25 mouse cellular contexts compared by ENCODE assay signal in genomic region chr5:75198413-75198812, GRCm38 (mm10). TPM values are rescaled to one million over a fixed set of nuclear protein-coding genes. Genes with fewer than 3 reads are reported as not detected.
DNase-seq lines count a peak whose midpoint lies in the region; ATAC-seq and TF ChIP-seq lines count a peak whose summit lies in the region.
"Had no signal": no experiment of that assay in that cellular context is flagged by ENCODE, and none has a peak within 500 bp of the region (broad histone marks: within the 10 kb centered on the region; RNA-seq: fewer than 3 reads in every experiment).

No protein-coding gene starts in this region.

- H3K36me3 ChIP-seq in hindbrain, embryonic 15.5 days: no peaks in the 10 kb centered on the region
- no peaks in the 10 kb centered on the region; the same call in 1 of the 2 replicates for H3K36me3 ChIP-seq in hindbrain, embryonic 12.5 days
- no peaks in the 10 kb centered on the region for H3K36me3 ChIP-seq in midbrain, embryonic 13.5 days
- no peaks in the 10 kb centered on the region for H3K36me3 ChIP-seq in midbrain, embryonic 11.5 days (ENCODE audit: control insufficient read depth, insufficient read depth, low read length)
- no peaks in the 10 kb centered on the region for H3K36me3 ChIP-seq in forebrain, postnatal 0 days (ENCODE audit: insufficient read depth)
- H3K36me3 ChIP-seq: liver, embryonic 15.5 days had no signal

- ATAC-seq in hindbrain, embryonic 15.5 days (ENCODE audit: low FRiP score, low read depth): peak; percentile 69; the same call in 1 of the 2 replicates
- no peak for ATAC-seq in hindbrain, embryonic 12.5 days (ENCODE audit: low FRiP score)
- 0 out of 2 replicates have a peak, but pooled peaks have one; percentile 37 for ATAC-seq in midbrain, embryonic 13.5 days
- no peak for ATAC-seq in midbrain, embryonic 11.5 days (ENCODE audit: low FRiP score)
- ATAC-seq in forebrain, postnatal 0 days: peak; percentile 66
- ATAC-seq: intestine, embryonic 16.5 days had no signal

- no peak overlapping the region for H3K4me3 ChIP-seq in hindbrain, embryonic 15.5 days
- no peak overlapping the region for H3K4me3 ChIP-seq in hindbrain, embryonic 12.5 days
- no peak overlapping the region for H3K4me3 ChIP-seq in midbrain, embryonic 13.5 days (replicated peaks)
- no peak overlapping the region for H3K4me3 ChIP-seq in midbrain, embryonic 11.5 days (ENCODE audit: low read depth, low read length)
- no peak overlapping the region for H3K4me3 ChIP-seq in forebrain, postnatal 0 days (ENCODE audit: low read depth, low read length)
- H3K4me3 ChIP-seq: liver, embryonic 15.5 days had no signal

- H3K27me3 ChIP-seq in hindbrain, embryonic 15.5 days: no peaks in the 10 kb centered on the region
- H3K27me3 ChIP-seq in hindbrain, embryonic 12.5 days: no peaks in the 10 kb centered on the region
- no peaks in the 10 kb centered on the region for H3K27me3 ChIP-seq in midbrain, embryonic 13.5 days
- no peaks in the 10 kb centered on the region for H3K27me3 ChIP-seq in midbrain, embryonic 11.5 days (ENCODE audit: control insufficient read depth, insufficient read depth, low read length)
- no peaks in the 10 kb centered on the region for H3K27me3 ChIP-seq in forebrain, postnatal 0 days (ENCODE audit: insufficient read depth, low read length)
- H3K27me3 ChIP-seq: liver, embryonic 15.5 days had no signal

- no peak overlapping the region for H3K27ac ChIP-seq in hindbrain, embryonic 15.5 days (replicated peaks)
- no peak overlapping the region for H3K27ac ChIP-seq in hindbrain, embryonic 12.5 days
- H3K27ac ChIP-seq in midbrain, embryonic 13.5 days: no peak overlapping the region
- H3K27ac ChIP-seq in midbrain, embryonic 11.5 days (ENCODE audit: low read depth, low read length): no peak overlapping the region
- no peak overlapping the region for H3K27ac ChIP-seq in forebrain, postnatal 0 days (ENCODE audit: low read depth, low read length)
- H3K27ac ChIP-seq: kidney, postnatal 0 days; liver, embryonic 15.5 days had no signal

- no peak for DNase-seq in midbrain, embryonic 11.5 days (ENCODE audit: low spot score, missing footprints)
- DNase-seq in brain, embryonic 14.5 days (ENCODE audit: low read depth): peak; percentile 53
- DNase-seq in forebrain, postnatal 0 days: no peak
- DNase-seq in cerebellum, adult 11 months: no peak
- no peak for DNase-seq in frontal cortex, postnatal 10 days (ENCODE audit: low spot score in 2 of 2)
- DNase-seq: adrenal gland, adult 2 months; adrenal gland, postnatal 36 days; B cell, adult 2 months; cerebellum, adult 9-10 months; cerebellum, postnatal 36 days; gastrocnemius, postnatal 10 days; heart, postnatal 14 days; kidney, adult 8-10 months; kidney, postnatal 4 days; lung, embryonic 14.5 days; lung, postnatal 14 days; right cerebral cortex, adult 18-20 months; spleen, adult 18-20 months; thymus, postnatal 14 days had no signal

- 48% methylated on average over 8 of the region's 8 CpGs for WGBS in hindbrain, embryonic 15.5 days
- WGBS in hindbrain, embryonic 12.5 days: 70% methylated on average over 8 of the region's 8 CpGs
- 70% methylated on average over 8 of the region's 8 CpGs for WGBS in midbrain, embryonic 13.5 days
- 90% methylated on average over 8 of the region's 8 CpGs for WGBS in midbrain, embryonic 11.5 days
- 51% methylated on average over 8 of the region's 8 CpGs for WGBS in forebrain, postnatal 0 days

- no peak for TF ChIP-seq POLR2A in brain, embryonic 14.5 days (IDR thresholded peaks at IDR 0.05; ENCODE audit: borderline replicate concordance, extremely low read depth, insufficient read depth, insufficient read length, poor library complexity, severe bottlenecking)

- no peaks in the 10 kb centered on the region for H3K9me3 ChIP-seq in hindbrain, embryonic 15.5 days
- no peaks in the 10 kb centered on the region for H3K9me3 ChIP-seq in hindbrain, embryonic 12.5 days (replicated peaks)
- no peaks in the 10 kb centered on the region for H3K9me3 ChIP-seq in midbrain, embryonic 13.5 days
- H3K9me3 ChIP-seq in midbrain, embryonic 11.5 days (ENCODE audit: control insufficient read depth, low read length): no peaks in the 10 kb centered on the region
- no peaks in the 10 kb centered on the region for H3K9me3 ChIP-seq in forebrain, postnatal 0 days (ENCODE audit: low read length)
- H3K9me3 ChIP-seq: liver, embryonic 15.5 days had no signal

- TF ChIP-seq CTCF in brain, embryonic 14.5 days (IDR thresholded peaks at IDR 0.05; ENCODE audit: borderline replicate concordance, extremely low read depth, insufficient read depth, insufficient read length): no peak
- no peak for TF ChIP-seq CTCF in forebrain, postnatal 0 days (IDR thresholded peaks at IDR 0.05; ENCODE audit: low read depth)

- H3K4me1 ChIP-seq in hindbrain, embryonic 15.5 days (replicated peaks): peaks cover 11% of the 10 kb centered on the region
- H3K4me1 ChIP-seq in hindbrain, embryonic 12.5 days: no peaks in the 10 kb centered on the region
- H3K4me1 ChIP-seq in midbrain, embryonic 13.5 days (replicated peaks): 0 out of 2 replicates have a peak, but pooled peaks cover 5% of the 10 kb centered on the region
- H3K4me1 ChIP-seq in midbrain, embryonic 11.5 days (ENCODE audit: control insufficient read depth, insufficient read depth, low read length): no peaks in the 10 kb centered on the region
- H3K4me1 ChIP-seq in forebrain, postnatal 0 days (ENCODE audit: insufficient read depth): no peaks in the 10 kb centered on the region
- H3K4me1 ChIP-seq: liver, embryonic 15.5 days had no signal

- H3K4me2 ChIP-seq in hindbrain, embryonic 15.5 days: no peak overlapping the region
- H3K4me2 ChIP-seq in hindbrain, embryonic 12.5 days (replicated peaks): no peak overlapping the region
- no peak overlapping the region for H3K4me2 ChIP-seq in midbrain, embryonic 13.5 days (replicated peaks)
- H3K4me2 ChIP-seq in midbrain, embryonic 11.5 days: no peak overlapping the region
- no peak overlapping the region for H3K4me2 ChIP-seq in forebrain, postnatal 0 days (ENCODE audit: low read depth)
- H3K4me2 ChIP-seq: liver, embryonic 15.5 days; lung, embryonic 14.5 days had no signal

- H3K9ac ChIP-seq in hindbrain, embryonic 15.5 days: no peak overlapping the region
- no peak overlapping the region for H3K9ac ChIP-seq in hindbrain, embryonic 12.5 days
- H3K9ac ChIP-seq in midbrain, embryonic 13.5 days (replicated peaks): no peak overlapping the region
- no peak overlapping the region for H3K9ac ChIP-seq in midbrain, embryonic 11.5 days (ENCODE audit: low read length)
- H3K9ac ChIP-seq in forebrain, postnatal 0 days: no peak overlapping the region
- H3K9ac ChIP-seq: liver, embryonic 15.5 days; lung, embryonic 14.5 days had no signal

RNA-seq across cellular contexts. Expression of gene Pdgfra, which starts 46.3 kb away (rescaled TPM):
- polyA plus RNA-seq in hindbrain, embryonic 15.5 days (2015; fragmentation: Nextera tagmentation; extraction: Ambion mirVana): 17.1 and 17.4 TPM in 2 replicates
- polyA plus RNA-seq in hindbrain, embryonic 12.5 days (2016; fragmentation: Nextera tagmentation; extraction: Ambion mirVana): 50.1 and 60.1 TPM in 2 replicates
- polyA plus RNA-seq in midbrain, embryonic 13.5 days (2015; fragmentation: Nextera tagmentation; extraction: Ambion mirVana): 4.2 and 5.2 TPM in 2 replicates
- polyA plus RNA-seq in midbrain, embryonic 11.5 days (2014; fragmentation: Nextera tagmentation; extraction: Ambion mirVana): 18.2 and 22.0 TPM in 2 replicates
- 7.2 and 16.3 TPM in 2 replicates for polyA plus RNA-seq in brain, embryonic 14.5 days (2012; rRNA removed)
- total RNA-seq in forebrain, postnatal 0 days (2014; rRNA removed): 43.9 and 49.9 TPM in 2 replicates
- polyA plus RNA-seq in forebrain, postnatal 0 days (2015; fragmentation: Nextera tagmentation; extraction: Ambion mirVana): 10.0 and 14.0 TPM in 2 replicates

Comparison
In these comparisons a context has a peak if more than half of its experiments do, and no peak if none do; other contexts are left out.
1. ATAC-seq: peak in hindbrain, embryonic 15.5 days (single experiment), midbrain, embryonic 13.5 days (single experiment) and forebrain, postnatal 0 days (single experiment); none in hindbrain, embryonic 12.5 days (single experiment) and midbrain, embryonic 11.5 days (single experiment).